Mouse (Mus musculus) adrenal gland, adult (tissue): Measurements from ENCODE around the gene Nsd2.
"Not testable (repeated sequence)": the region's sequence is repeated elsewhere in the genome, so short reads cannot be mapped to it uniquely, and the experiment has no call there.

Experiments used
- DNase-seq, 2 experiments: peaks; one replicate each; pipeline ENCODE4 v3.0.0; 2022 to 2023; ENCODE audit warnings: low spot score in 1 of 2; ENCODE audit not compliant: inconsistent age in 2 of 2

Gene Nsd2

DNA sequence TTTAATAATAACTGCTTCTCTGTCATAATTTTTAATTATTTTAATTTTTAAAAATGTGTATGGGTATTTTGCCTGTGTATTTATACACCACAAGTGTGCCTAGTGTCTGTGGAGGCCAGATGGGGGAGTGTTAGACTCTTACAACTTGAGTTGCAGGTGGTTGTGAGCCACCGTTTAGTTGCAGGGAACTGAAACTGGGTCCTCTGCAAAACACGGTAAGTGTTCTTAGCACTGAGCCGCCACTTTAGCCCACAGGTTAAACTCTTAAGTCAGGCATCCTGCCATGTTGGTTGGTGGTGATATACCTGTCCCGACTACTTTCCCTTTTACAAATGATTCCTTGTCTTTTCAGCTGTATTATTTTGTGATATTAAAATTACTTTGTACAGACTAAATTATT lies 22.0 kb downstream of the Nsd2 start:
- DNase-seq = no peak

DNA sequence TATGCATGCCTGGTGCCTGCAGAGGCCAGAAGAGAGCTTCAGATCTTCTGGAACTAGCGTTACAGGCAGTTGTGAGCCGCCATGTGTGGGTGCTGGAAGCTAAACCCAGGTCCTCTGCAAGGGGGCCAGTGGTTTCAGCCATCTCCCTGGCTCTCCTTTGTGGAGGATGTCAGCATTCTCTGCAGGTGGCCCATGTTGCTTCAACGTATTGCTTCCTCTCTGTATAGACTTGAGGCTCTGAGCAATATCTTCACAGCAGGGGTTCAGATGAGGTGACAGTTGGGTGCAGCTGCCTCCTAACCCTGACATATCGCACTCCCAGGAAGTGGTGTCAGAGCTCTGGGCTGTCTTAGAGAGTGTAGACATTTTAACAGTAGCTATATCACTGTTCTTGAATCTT lies 30.9 kb downstream of the Nsd2 start:
- no peak for DNase-seq

DNA sequence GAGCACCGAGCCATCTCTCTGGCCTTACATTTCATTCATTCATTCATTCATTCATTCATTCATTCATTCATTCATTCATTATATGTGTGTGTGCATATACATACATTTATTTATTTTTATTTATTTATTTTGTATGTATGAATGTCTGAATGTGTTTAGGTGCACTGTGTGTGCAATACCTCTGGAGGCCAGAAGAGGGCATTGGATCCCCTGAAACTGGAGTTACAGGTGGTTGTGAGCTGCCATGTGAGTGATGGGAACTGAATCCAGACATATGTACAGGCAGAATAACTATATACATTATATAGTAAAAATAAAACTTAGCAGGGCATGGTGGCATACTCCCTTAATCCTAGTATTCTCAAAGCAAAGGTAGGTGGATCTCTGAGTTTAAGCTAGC lies 32.6 kb downstream of the Nsd2 start:
- no peak for DNase-seq

DNA sequence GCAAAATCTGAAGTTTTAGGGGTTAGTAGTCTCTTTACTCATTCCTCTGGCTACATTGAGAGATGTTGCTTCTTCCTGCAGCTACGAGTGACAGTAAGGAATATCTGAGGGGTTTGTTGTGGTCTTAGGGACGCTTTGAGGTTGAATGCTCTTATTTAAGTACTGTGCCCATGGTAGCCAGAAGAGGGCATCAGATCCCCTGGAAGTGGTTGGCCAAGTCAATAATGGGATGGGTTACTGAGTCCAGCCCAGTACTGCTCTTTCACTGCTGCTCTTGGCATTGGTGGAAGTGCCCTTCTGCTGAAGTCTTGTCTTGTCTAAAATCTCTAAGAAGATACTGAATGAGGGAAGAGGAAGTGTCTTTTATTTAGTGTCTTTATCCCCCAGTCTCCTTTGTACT lies 33.5 kb downstream of the Nsd2 start:
- DNase-seq = peak; percentile 14 to 63

DNA sequence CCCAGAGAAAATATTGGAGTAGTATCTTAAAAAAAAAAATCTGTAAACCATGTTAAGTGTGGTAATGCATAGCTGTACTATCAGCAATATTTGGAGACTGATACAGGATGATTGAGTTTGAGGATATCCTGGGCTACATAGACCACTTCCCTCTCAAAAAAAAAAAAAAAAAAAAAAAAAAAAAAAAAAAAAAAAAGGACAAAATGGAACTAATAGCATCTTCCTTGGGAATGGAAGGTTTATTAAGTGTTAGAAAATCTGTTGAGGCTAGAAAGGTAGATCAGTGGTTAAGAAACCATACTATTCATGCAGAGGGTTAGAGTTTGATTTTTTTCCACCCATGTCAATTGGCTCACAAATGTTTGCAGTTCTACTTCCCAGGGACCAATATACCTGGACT lies 37.2 kb downstream of the Nsd2 start:
- DNase-seq = no peak

- DNase-seq = no peak
Measured at GRCm38 (mm10) chr5:33875472-33875871, 54.9 kb downstream of the Nsd2 start.

GRCm38 (mm10) chr5:33881118-33881517 lies 60.6 kb downstream of the Nsd2 start:
- DNase-seq = no peak

- no peak for DNase-seq
Measured at GRCm38 (mm10) chr5:33893406-33893805, 72.9 kb downstream of the Nsd2 start.

GRCm38 (mm10) chr5:33895116-33895515 lies 74.6 kb downstream of the Nsd2 start:
- no peak for DNase-seq

- DNase-seq = no peak
Measured at GRCm38 (mm10) chr5:33897158-33897557, 76.6 kb downstream of the Nsd2 start.

DNA sequence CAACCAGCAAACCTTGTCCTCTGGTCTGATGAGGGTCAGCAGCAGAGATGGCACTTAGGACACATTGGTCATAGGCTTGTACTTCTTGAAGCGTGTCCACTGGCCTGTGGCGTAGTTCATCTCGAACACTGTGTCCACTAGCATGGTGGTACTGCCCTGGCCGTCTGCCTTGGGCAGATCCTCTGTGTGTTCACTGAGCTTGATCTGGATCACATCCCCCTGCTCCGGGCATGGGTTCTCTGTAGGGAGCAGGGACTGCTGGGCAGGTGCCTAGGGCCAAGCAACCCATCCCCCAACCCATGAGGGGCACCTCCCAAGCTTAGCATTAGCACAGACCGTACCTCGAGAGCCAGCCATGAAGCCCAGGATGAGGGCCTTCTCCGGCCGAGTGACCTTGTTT lies 78.1 kb downstream of the Nsd2 start:
- DNase-seq = no peak

DNA sequence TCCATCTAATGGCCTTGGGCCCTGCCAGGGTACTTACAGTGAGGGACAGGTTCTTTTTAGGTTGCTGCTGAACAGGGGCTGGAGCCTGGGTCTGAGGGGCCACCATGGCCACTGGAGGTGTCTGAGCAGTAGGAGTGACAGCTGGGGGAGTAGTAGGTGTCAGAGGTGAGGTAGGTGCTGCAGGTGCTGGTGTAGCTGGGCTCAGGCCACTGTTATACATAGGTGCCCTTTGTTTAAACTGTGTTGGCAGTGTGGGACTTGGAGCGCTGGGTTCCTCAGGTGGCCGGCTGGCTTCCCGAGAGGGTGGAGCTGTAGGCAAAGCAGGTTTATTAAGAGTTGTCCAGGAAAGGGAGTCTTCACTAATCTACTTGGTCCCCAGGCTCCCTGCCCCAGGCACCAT lies 78.7 kb downstream of the Nsd2 start:
- DNase-seq = no peak

- DNase-seq = no peak
Measured at GRCm38 (mm10) chr5:33900101-33900500, 79.6 kb downstream of the Nsd2 start.

DNA sequence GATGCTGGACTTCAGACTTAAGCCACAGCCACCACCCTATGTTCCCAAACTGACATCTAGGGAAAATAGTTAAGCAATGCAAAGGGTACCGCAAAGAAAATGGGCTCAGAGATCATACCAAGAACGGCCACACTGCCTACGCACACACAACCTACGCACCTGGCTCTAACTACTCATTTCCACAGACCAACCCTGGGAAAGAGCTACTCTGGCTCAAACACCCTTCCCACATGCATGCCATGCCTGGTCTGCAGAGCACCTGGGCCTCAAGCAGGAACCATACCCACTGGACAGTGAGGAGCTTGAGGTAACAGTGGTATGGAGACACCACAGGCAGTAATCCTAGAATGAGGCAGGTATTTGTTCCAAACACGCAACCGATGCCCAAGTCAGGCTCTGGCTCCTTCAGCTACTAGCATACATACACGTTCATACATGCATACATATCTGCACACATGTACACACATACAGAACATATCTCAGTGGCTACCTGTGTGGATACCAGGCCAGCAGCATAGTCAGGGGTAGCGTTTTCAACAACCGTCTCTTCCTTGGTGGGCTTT lies 80.3 kb downstream of the Nsd2 start:
- DNase-seq = no peak

DNA sequence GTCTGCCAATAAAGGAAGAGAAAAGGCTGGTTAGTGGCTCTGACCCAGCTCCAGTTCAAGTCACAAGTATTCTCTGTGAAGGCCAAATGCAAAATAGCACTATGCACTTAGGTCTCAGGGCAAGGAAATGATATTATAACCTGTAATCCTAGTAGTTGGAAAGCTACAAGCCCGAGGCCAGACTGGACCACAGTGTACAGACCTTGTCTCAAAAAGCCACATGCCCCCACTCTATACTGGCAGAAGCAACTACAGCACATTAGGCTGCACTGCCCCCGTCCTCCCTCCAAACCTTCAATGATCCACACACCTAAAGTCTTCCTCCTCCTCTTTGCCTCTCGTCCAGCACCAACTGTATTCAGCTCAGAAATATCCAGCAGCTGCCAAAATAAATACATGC lies 80.8 kb downstream of the Nsd2 start:
- no peak for DNase-seq

DNA sequence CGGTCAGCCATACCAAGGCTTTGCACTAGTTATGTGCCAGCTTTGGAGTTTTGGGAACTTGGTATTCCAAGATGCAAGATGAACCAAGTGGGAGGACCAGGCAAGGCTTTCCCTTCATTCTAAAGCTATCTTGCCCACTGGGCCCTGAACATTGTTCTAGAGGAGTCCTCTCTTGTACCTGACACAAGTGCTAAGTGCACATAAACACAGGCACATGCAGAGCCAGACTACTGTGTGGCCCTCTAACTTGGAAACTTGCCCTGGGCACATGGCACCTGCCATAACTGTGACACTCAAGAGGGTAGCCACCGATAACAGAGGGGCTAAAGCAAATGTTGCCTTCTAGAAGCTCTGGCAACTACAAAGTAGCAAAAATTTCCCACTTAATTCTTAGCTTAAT lies 82.2 kb downstream of the Nsd2 start:
- no peak for DNase-seq

- DNase-seq = no peak
Measured at GRCm38 (mm10) chr5:33903176-33903575, 82.7 kb downstream of the Nsd2 start.

GRCm38 (mm10) chr5:33915031-33915430 lies 94.5 kb downstream of the Nsd2 start:
- not testable (repeated sequence) for DNase-seq

GRCm38 (mm10) chr5:33916616-33917015 lies 96.1 kb downstream of the Nsd2 start:
- DNase-seq = not testable (repeated sequence)

DNA sequence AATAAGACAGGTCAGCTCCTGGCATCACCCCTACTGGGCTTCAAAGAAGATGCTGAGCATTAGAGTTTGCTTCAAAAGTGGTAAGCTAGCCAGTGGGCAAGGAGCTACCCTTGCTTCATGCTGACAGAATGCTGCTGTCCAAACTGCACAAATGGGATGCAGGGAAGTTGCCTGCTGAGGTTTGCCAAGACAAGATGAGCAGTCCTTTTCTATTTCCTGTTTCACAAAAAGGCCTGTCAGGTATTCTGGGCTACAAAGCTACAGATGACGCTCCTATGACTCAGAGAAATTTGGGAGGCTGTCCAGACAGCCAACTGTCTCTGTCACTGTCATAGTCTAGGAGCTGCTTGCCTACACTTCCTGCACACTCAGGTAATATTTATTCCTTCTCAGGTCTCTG lies 98.9 kb downstream of the Nsd2 start:
- DNase-seq = peak in 1 of 2 experiments; percentile 66

DNA sequence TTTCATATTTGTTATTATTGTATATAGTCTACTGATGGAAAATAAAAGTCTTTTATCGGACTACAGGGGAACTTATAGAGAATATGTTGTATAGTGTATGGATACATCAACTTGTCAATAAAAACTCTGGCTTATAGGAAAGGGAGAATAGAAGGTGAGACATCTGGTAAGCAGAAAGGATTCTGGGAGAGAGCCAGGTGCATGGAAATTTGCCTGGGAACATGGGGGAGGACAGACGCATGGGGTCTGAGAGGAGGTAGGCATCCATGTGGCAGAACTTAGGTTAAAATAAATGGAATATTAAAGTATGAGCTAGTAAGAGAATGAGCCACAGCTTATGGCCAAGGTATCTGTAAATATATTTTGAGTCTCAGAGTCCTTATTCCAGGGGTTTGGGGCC lies 99.5 kb downstream of the Nsd2 start:
- DNase-seq = no peak

DNA sequence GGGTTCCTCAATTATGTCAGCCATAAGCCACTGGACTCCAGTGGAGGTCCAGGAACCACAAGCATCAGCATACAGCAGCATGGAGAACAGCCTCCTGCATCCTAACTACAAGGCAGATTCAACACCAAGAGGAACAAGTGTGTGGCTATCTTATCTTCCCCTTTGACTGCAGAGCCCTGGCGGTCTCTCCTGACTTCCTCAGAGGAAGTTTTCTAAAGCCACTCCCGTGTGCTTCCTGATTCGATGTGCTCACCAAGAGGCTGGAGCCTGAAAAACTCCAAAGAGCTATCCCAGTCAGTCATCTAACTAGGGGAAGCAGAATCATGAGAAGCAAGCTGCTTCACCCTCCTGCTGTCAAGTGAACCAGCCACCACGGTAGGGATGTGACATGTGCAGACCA lies 100.4 kb downstream of the Nsd2 start:
- DNase-seq = no peak

GRCm38 (mm10) chr5:33921486-33922235 lies 101.1 kb downstream of the Nsd2 start:
- DNase-seq = no peak
